Mouse (Mus musculus): Measurements from ENCODE around the gene Hoxd4.
A peak's percentile ranks its signal among the peaks of the same experiment; 100 is the strongest.

Hoxd4 gene

GRCm38 (mm10) chr2:74747661-74748141 is 36.0 kb downstream of the Hoxd4 start:
- no peak for DNase-seq

DNA sequence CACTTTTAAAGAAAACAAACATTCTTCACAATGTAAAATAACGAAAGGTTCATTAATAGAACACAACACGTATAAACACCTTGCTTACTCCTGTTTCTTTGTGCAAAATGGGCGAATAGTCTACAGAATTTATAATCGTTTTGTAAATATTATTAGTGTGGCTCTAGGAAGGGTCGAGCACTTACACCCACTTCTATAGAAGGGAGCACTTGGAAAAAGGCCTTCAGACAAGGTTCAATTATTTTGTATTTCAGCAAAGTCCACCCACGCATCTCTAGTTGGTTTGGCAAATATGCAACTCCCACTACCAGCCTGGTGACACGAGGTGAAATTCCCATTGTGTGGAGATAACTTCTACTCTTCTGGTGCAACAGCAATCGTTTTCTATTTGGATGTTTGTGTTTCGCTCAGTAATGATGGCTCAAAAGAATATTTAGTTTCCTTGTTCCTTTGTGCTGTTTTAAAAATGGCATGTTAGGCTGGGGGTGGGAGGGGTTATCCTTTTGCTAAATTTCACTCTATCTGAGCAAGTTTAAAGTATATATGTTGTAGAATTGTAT is 36.8 kb downstream of the Hoxd4 start:
- no peak for DNase-seq

GRCm38 (mm10) chr2:74749337-74750121 is 37.8 kb downstream of the Hoxd4 start:
- DNase-seq, result no peak

DNA sequence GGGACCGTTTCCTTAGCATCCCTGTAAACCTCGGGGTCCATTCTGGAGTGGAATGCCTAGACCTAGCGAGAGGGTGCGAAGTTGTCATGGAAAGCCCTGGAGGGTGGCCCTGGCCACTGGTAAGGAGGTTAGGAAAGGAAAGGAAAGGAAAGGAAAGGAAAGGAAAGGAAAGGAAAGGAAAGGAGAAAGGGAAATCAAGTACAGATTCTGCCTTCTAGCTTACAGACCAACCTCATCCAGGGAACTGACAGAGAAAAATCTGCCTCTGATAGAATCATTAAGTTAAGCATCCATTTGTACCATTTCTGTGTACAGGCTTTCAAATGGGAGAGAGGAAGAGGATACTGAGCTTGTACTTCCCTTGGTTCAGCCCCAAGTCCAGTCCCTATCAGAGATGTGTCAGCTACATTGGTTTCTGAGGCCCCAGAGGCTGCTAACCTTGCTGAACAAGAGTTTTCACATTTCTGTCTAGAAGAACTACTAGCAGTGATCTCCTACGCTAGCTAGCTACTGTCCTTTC is 39.1 kb downstream of the Hoxd4 start:
- DNase-seq, result no peak

DNA sequence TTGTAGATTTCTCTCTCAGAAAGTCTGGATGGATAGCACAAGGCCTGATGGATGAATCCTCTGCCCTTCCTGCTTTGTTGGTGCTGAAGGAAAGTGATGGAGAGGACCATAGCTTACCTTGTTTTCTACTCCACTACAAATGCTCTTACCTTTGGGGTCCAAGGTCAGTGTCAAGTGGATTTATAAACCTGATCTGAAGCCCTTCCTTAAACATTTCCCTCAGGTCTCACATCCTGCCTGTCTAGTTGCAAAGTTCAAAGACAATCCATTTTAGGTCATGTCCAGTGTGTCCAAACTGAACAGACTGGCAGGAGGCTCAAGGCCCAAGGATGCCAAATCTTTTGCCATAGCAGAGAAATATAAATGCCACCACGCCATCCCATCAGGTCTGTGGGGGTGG is 40.1 kb downstream of the Hoxd4 start:
- no peak for DNase-seq

DNA sequence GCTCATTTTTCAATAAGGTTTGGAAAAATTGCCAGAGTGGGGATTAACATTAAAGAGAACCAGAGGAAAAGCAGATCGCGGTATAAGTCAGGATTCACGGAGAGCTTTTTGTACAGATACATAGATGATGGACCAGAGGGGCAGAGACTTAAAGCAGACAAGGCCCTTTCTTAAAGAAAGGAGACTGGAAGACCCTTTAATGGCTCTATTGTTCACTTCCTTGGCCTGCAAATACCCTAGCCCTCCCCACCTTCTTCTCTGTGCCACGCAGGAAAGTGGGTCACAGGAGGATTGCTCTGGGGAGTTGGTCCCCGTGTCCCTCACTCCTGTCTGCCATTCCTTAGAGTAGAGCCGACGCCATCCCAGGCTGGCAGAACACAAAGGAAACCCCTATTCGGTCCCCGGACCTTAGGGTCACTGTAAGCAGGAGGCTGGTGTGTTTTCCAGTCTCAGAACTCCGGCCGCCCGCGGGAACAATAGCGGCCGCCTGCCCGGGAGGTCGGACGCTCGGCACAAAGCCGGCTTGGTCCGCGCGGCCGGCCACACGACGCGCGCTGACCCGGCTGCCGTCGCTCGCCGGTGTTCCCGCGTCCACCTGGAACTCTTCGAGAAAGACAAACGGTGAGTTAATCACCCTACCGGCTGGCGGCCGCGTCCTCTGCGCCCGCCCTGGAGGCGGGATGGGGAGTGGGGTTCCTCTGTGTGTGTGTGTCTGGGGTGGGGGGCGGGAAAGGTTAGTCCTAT is 40.9 kb downstream of the Hoxd4 start:
- DNase-seq, result no peak

DNA sequence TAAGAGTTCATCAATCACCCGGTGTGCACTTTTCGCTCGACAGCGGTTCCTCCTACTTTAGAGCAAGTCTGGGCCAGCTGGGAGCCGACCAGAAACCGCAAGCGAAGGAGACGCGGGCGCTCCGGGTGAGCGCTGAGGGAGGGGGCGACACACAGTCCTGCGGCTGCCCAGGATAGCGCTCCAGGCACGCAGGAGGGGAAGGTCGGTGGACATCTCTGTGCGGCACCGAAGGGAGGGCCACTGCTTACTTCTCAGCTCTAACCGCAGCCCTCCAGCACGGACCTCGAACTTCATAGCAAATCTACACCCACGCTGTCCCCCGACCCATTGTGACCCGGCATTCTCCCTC is 41.4 kb downstream of the Hoxd4 start:
- DNase-seq, result no peak

DNA sequence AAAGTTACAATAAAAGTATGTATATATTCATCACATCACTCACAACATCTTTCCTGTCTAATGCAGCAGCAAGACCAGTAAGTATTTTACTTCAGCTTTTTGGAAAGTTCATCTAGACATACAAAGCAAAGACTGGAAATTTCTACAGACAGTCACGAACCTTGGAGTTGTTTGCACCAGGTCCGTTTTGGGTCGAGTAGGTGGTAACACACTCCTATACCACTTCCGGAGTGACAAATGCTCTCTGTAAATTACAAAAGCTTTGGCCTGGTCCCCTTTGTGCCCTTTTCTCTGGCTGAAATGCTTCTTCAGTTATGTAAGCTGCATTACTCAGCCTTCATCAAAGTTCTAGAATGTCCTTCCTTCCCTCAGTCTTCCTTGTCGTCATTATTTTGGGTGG is 42.0 kb downstream of the Hoxd4 start:
- no peak for DNase-seq

DNA sequence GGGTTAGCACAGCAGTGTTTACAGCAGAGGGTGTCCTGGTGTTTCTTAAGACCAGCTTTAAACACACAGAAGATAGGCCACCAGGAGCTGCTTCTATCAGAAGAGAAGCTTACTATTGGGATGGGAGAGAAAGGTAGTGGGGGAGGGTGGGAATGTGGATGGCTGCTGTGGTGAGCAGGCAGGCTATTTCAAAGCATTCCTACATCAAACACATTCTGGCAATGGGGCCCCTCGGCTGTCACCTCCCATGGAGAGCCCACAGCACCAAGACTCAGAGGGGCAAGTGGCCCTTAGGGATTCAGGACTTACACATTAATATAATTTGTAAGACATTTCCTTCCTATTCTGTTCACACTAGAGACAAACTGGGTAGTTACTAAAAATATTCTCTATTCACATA is 48.4 kb downstream of the Hoxd4 start:
- no peak for DNase-seq

DNA sequence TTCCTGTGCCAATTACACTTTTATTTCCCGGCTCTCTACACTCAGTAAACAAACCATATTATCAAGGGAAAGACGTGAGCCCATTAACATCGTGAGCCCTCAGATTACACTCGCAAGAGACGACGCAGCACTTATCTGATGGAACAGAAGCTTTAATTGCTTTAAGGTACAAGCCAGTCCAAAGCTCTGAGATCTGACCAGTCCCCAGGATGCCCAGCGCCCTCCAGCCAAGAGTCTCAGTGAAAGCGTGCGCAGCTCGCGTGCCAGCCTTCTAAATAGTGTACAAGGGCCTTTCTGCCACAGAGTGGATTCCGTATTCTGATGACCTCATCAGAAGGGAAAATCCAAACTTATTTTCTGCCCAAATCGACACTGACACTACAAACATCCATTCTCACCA is 50.2 kb downstream of the Hoxd4 start:
- no peak for DNase-seq

- peak; percentile 10 for DNase-seq
Measured at GRCm38 (mm10) chr2:74762522-74763244, 51.0 kb downstream of the Hoxd4 start, which contains the start of gene Hoxd1. TSS of gene Hoxd1 (plus strand) at chr2:74762980.

DNA sequence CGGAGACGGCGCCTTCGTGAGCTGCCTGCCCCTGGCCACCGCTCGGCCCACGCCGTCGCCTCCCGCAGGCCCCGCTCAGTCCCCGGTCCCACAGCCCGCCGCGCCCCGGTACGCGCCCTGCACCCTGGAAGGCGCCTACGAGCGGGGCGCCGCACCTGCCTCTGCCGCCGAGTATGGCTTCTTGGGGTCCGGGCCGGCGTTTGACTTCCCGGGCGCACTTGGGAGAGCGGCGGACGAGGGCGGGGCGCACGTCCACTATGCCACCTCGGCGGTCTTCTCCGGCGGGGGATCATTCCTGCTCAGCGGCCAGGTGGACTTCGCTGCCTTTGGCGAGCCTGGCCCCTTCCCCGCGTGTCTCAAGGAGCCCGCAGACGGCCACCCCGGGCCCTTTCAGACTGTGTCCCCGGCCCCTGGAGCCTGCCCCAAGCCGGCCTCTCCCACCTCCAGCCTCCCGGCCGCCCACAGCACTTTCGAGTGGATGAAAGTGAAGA is 51.6 kb downstream of the Hoxd4 start:
- DNase-seq, result no peak

GRCm38 (mm10) chr2:74763976-74764375 is 52.2 kb downstream of the Hoxd4 start:
- DNase-seq, result no peak

- no peak for DNase-seq
Measured at GRCm38 (mm10) chr2:74774359-74774758, 62.6 kb downstream of the Hoxd4 start.

DNA sequence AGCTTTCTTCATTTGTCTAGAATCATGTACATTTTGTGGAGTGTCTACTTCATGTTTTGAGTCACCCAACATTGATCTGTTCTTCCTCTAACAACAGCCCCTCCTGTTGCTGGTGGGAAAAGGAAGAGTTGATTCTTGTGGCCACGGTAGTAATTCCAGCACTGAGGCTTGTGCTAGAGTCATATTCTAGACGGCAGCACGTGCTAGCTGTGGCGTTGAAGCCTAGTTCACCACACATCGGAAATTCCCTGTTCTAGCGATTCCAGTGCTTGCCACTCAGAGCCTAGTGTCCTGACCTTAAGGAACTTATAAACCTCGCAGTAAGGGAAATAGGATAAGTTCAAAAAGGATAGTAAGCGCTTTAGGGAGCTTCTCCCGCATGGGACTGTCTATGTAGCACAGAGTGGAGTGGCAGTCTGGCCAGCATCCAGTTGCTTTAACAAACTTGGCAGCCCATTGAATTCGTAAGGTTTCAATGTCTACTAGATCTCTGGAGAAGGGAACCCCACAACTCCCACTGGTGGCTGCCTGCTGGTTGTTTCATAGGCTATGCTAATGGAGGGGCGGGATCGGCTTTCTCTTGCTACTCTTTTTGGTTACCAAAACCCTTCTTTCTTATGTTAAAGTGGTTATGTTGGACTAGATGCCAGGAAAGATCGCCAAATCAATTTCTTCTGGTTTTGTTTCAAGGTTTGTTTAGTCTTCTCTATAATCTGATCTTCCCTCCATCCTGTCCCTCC is 66.0 kb downstream of the Hoxd4 start:
- no peak for DNase-seq
